Mouse (Mus musculus): ENCODE results near the gene Rps4x. TPM values are rescaled to one million over a fixed set of nuclear protein-coding genes. Genes with fewer than 3 reads are reported as not detected.
A peak's percentile ranks its signal among the peaks of the same experiment; 100 is the strongest.

Rps4x gene
- polyA plus RNA-seq, 1 experiment from 2014 or later, result 814 TPM

DNA sequence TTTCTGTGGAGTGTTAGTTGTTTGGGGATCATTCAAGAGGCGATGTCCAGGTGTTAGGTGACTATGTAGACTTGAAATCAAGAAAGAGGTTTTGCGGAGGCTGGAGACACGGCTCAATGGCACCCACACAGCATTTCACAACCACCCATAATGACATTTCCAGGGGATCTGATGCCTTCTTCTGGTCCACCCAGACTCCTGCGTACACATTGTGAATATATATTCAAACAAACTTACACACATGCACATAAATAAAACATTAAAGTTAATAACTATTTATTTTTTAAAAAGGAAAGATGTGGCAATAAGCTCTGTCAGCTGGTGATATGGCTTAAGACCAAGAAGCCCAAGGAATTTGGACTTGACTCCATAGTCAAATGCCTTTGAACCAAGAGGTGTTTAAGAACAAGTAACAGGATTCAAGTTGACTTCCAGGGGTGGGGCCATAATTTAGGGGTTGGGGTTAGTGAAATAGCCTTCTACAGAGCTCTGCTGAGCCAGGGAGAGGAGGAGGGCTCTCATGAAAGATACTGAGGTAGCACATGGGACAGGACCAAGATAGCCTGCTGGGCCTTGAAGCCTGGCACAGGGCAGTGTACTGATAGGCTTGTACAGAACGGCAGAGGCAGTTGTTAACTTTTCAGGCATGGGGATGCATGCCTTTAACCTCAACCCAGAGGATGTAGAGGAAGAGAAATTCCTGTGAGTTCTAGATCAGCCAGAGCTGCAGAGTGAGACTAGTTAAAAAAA lies 13.5 kb downstream of the Rps4x start:
- ATAC-seq (replicated peaks; ENCODE audit: insufficient number of reproducible peaks, low FRiP score, low TSS enrichment, low read depth) (no peak), DNase-seq (ENCODE audit: low spot score) (no peak)
- H3K36me3 ChIP-seq (replicated peaks; ENCODE audit: control insufficient read depth, insufficient read depth, low read depth, low read length), result no peaks in the 10 kb centered on the region
- no peak overlapping the region for H3K9ac ChIP-seq (replicated peaks; ENCODE audit: low read length)
- H3K9me3 ChIP-seq (replicated peaks; ENCODE audit: control insufficient read depth, low read length), result no peaks in the 10 kb centered on the region
- H3K4me2 ChIP-seq (ENCODE audit: low read depth, low read length), result no peak overlapping the region
- no peak overlapping the region for H3K27ac ChIP-seq (replicated peaks; ENCODE audit: low read depth, low read length)
- 88% methylated on average over 5 of the region's 5 CpGs for WGBS
- no peak overlapping the region for H3K4me3 ChIP-seq (ENCODE audit: low read depth, low read length)
- H3K4me1 ChIP-seq (ENCODE audit: control insufficient read depth, insufficient read depth, low read length), result no peaks in the 10 kb centered on the region
- no peaks in the 10 kb centered on the region for H3K27me3 ChIP-seq (ENCODE audit: control insufficient read depth, insufficient read depth, low read length)

DNA sequence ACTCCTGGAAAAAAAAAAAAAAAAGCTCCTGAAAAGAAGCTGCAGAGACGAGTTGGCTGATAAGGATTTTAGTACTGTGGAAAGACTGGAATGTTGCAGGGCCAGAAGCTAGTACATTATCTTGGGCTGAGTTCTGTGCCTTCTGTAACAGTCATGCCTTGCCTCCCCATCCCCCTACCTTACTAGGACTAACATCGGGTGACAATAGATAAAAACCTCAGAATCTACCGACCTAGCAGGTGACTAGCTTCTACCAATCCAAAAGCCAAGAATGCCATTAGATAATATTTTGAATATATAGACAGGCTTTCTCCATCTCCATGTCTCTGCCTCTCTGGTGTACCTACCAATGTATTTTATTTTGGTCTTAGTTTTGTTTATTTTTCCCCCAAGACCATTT lies 18.3 kb downstream of the Rps4x start:
- no peak for DNase-seq (ENCODE audit: low spot score)
- Histone ChIP-seq H3K36me3 (replicated peaks; ENCODE audit: control insufficient read depth, insufficient read depth, low read depth, low read length) (no peaks in the 10 kb centered on the region), H3K4me1 (ENCODE audit: control insufficient read depth, insufficient read depth, low read length) (no peaks in the 10 kb centered on the region), H3K4me3 (ENCODE audit: low read depth, low read length) (no peak overlapping the region), H3K27me3 (ENCODE audit: control insufficient read depth, insufficient read depth, low read length) (no peaks in the 10 kb centered on the region), H3K9ac (replicated peaks; ENCODE audit: low read length) (no peak overlapping the region), H3K9me3 (replicated peaks; ENCODE audit: control insufficient read depth, low read length) (no peaks in the 10 kb centered on the region), H3K27ac (replicated peaks; ENCODE audit: low read depth, low read length) (no peak overlapping the region), H3K4me2 (ENCODE audit: low read depth, low read length) (no peak overlapping the region)
- WGBS, result 74% methylated on average over 3 of the region's 3 CpGs
- no peak for ATAC-seq (replicated peaks; ENCODE audit: insufficient number of reproducible peaks, low FRiP score, low TSS enrichment, low read depth)

DNA sequence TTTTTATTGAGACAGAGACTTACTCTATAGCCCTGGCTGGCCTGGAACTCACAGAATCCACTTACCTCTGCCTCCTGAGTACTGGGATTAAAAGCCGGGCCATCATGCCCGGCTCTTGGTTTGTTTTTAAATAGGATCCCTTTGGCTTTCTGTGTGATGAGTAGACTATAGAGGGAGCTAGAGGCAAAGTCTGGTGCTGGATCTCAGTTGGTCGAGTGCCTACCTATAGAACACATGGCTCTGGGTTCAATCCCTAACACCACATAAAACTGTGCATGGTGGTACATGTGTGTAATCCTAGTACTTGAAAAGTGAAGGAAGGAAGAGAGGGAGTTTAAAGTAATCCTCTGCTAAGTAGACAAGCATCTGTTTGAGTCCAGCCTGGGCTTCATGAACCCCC lies 19.1 kb downstream of the Rps4x start:
- no peak for ATAC-seq (replicated peaks; ENCODE audit: insufficient number of reproducible peaks, low FRiP score, low TSS enrichment, low read depth)
- H3K27me3 ChIP-seq (ENCODE audit: control insufficient read depth, insufficient read depth, low read length), result no peaks in the 10 kb centered on the region
- no peak for DNase-seq (ENCODE audit: low spot score)
- H3K4me3 ChIP-seq (ENCODE audit: low read depth, low read length), result no peak overlapping the region
- H3K4me1 ChIP-seq (ENCODE audit: control insufficient read depth, insufficient read depth, low read length), result no peaks in the 10 kb centered on the region
- WGBS, result 48% methylated on average over 3 of the region's 3 CpGs
- no peak overlapping the region for H3K27ac ChIP-seq (replicated peaks; ENCODE audit: low read depth, low read length)
- H3K9ac ChIP-seq (replicated peaks; ENCODE audit: low read length), result no peak overlapping the region
- no peak overlapping the region for H3K4me2 ChIP-seq (ENCODE audit: low read depth, low read length)
- no peaks in the 10 kb centered on the region for H3K9me3 ChIP-seq (replicated peaks; ENCODE audit: control insufficient read depth, low read length)
- H3K36me3 ChIP-seq (replicated peaks; ENCODE audit: control insufficient read depth, insufficient read depth, low read depth, low read length), result no peaks in the 10 kb centered on the region

DNA sequence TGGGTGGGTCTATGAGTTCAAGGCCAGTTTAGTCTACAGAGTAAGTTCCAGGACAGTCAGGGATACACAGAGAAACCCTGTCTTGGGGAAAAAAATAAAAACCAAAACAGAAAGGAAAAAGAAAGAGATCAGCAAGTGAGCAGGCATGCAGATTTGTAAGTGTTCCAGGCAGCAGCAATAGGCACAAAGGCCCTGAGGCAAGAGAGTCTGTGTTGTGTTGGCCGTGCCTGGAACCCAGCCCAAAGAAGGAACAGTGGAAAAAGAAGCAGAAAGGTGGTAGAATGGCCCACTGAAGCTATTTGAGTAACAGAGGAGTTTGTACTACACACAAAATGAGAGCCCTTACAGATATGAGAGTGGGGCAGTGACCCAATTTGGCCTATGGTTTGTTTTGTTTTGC lies 19.5 kb downstream of the Rps4x start:
- WGBS, result 52% methylated on average over 1 of the region's 1 CpGs
- ATAC-seq (replicated peaks; ENCODE audit: insufficient number of reproducible peaks, low FRiP score, low TSS enrichment, low read depth) (no peak), DNase-seq (ENCODE audit: low spot score) (no peak)
- H3K36me3 ChIP-seq (replicated peaks; ENCODE audit: control insufficient read depth, insufficient read depth, low read depth, low read length), result no peaks in the 10 kb centered on the region
- H3K4me3 ChIP-seq (ENCODE audit: low read depth, low read length), result no peak overlapping the region
- H3K27ac ChIP-seq (replicated peaks; ENCODE audit: low read depth, low read length), result no peak overlapping the region
- no peaks in the 10 kb centered on the region for H3K27me3 ChIP-seq (ENCODE audit: control insufficient read depth, insufficient read depth, low read length)
- no peaks in the 10 kb centered on the region for H3K9me3 ChIP-seq (replicated peaks; ENCODE audit: control insufficient read depth, low read length)
- no peak overlapping the region for H3K9ac ChIP-seq (replicated peaks; ENCODE audit: low read length)
- H3K4me1 ChIP-seq (ENCODE audit: control insufficient read depth, insufficient read depth, low read length), result no peaks in the 10 kb centered on the region
- no peak overlapping the region for H3K4me2 ChIP-seq (ENCODE audit: low read depth, low read length)

DNA sequence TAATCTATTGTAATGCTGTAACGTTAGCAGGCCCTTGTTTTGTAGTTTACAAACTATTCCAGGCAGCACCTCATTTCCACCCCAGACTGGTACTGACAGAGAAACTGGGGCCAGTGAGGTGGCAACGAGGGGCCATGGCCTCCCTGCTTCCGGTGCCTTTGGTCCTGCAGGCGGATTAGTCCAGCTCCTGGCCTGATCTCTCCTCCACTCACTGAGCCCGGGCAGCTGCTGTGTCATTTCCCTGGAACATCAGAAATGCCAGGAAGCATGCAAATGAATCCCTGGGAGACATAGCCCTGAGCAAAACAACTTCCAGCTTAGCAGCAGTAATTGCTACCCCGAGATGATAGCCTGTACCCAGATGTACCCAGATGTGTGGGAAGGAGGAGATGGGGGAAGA lies 22.2 kb downstream of the Rps4x start:
- H3K9ac ChIP-seq (replicated peaks; ENCODE audit: low read length), result no peak overlapping the region; the same call in 1 of the 2 replicates
- H3K4me2 ChIP-seq (ENCODE audit: low read depth, low read length), result no peak overlapping the region
- H3K36me3 ChIP-seq (replicated peaks; ENCODE audit: control insufficient read depth, insufficient read depth, low read depth, low read length), result no peaks in the 10 kb centered on the region
- no peaks in the 10 kb centered on the region for H3K4me1 ChIP-seq (ENCODE audit: control insufficient read depth, insufficient read depth, low read length)
- ATAC-seq (replicated peaks; ENCODE audit: insufficient number of reproducible peaks, low FRiP score, low TSS enrichment, low read depth) (no peak), DNase-seq (ENCODE audit: low spot score) (peak; percentile 17)
- no peaks in the 10 kb centered on the region for H3K27me3 ChIP-seq (ENCODE audit: control insufficient read depth, insufficient read depth, low read length)
- no peaks in the 10 kb centered on the region for H3K9me3 ChIP-seq (replicated peaks; ENCODE audit: control insufficient read depth, low read length)
- no peak overlapping the region; the same call in 1 of the 2 replicates for H3K27ac ChIP-seq (replicated peaks; ENCODE audit: low read depth, low read length)
- H3K4me3 ChIP-seq (ENCODE audit: low read depth, low read length), result no peak overlapping the region
- WGBS, result 19% methylated on average over 6 of the region's 6 CpGs

DNA sequence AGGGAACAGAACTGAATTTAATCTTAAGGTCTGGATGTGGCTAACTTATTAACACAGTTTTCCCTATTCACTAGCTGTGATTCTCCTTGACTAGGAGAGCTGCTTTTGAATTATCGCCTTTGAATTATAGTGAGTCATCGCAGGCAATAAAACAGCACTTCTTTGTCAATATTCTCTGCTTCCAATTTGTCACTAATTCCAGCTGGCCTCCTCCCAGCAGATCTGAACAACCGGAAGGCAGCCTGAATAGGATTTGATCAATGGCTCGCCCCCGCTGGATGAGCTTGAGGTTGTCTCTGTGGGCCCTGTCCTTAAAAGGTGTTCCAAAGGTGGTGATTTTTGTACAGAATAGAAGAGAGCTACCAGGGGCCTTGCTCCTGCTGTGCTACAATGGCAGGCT lies 22.7 kb downstream of the Rps4x start:
- DNase-seq (ENCODE audit: low spot score) (no peak), ATAC-seq (replicated peaks; ENCODE audit: insufficient number of reproducible peaks, low FRiP score, low TSS enrichment, low read depth) (no peak)
- H3K27ac ChIP-seq (replicated peaks; ENCODE audit: low read depth, low read length), result no peak overlapping the region
- no peak overlapping the region for H3K9ac ChIP-seq (replicated peaks; ENCODE audit: low read length)
- H3K4me3 ChIP-seq (ENCODE audit: low read depth, low read length), result no peak overlapping the region
- H3K4me1 ChIP-seq (ENCODE audit: control insufficient read depth, insufficient read depth, low read length), result no peaks in the 10 kb centered on the region
- H3K36me3 ChIP-seq (replicated peaks; ENCODE audit: control insufficient read depth, insufficient read depth, low read depth, low read length), result no peaks in the 10 kb centered on the region
- 33% methylated on average over 5 of the region's 5 CpGs for WGBS
- H3K27me3 ChIP-seq (ENCODE audit: control insufficient read depth, insufficient read depth, low read length), result no peaks in the 10 kb centered on the region
- no peak overlapping the region for H3K4me2 ChIP-seq (ENCODE audit: low read depth, low read length)
- H3K9me3 ChIP-seq (replicated peaks; ENCODE audit: control insufficient read depth, low read length), result no peaks in the 10 kb centered on the region

DNA sequence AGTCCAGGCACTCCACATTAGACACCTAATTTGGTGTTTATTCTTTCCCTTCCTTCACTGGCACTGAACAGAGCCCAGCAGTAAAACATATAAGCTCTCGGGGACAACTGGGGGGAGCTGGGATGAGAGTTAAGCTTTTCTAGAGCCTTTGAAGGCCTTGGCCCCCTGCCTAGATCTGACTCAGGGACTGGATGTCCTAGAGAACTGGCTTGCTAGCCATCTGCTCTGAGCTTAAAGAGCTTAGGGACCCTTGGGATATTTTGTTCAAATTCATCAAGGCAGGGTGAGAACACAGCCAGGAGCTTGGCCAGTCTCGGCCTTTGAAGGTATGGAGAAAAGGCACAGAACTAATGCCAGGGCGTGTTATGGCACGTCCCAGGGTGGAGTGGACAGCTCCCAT lies 25.7 kb downstream of the Rps4x start:
- no peaks in the 10 kb centered on the region for H3K27me3 ChIP-seq (ENCODE audit: control insufficient read depth, insufficient read depth, low read length)
- H3K4me2 ChIP-seq (ENCODE audit: low read depth, low read length), result no peak overlapping the region
- H3K36me3 ChIP-seq (replicated peaks; ENCODE audit: control insufficient read depth, insufficient read depth, low read depth, low read length), result no peaks in the 10 kb centered on the region
- no peaks in the 10 kb centered on the region for H3K4me1 ChIP-seq (ENCODE audit: control insufficient read depth, insufficient read depth, low read length)
- no peak overlapping the region for H3K4me3 ChIP-seq (ENCODE audit: low read depth, low read length)
- no peak overlapping the region for H3K27ac ChIP-seq (replicated peaks; ENCODE audit: low read depth, low read length)
- 79% methylated on average over 4 of the region's 4 CpGs for WGBS
- DNase-seq (ENCODE audit: low spot score), result no peak
- H3K9me3 ChIP-seq (replicated peaks; ENCODE audit: control insufficient read depth, low read length), result no peaks in the 10 kb centered on the region
- ATAC-seq (replicated peaks; ENCODE audit: insufficient number of reproducible peaks, low FRiP score, low TSS enrichment, low read depth), result no peak
- H3K9ac ChIP-seq (replicated peaks; ENCODE audit: low read length), result no peak overlapping the region

DNA sequence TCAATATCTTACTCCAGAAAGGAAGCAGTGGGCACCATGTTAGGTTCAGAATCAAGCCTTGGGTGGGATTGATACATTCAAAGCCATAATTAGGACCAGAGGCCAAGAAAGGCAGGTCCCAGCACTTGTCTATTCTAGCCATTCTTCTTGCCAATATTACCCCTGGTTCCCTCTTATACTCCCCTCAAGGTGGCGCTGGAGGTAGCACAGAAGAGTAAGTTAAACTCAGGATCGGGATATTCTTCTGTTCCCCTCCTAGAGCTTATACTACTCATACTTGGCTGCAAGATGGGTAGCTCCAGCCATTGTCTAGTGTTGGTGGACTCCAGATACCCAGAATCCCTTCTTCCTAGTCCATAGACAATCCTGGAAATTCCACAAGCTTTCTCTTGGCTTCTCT lies 26.1 kb downstream of the Rps4x start:
- Histone ChIP-seq H3K4me1 (ENCODE audit: control insufficient read depth, insufficient read depth, low read length) (no peaks in the 10 kb centered on the region), H3K9me3 (replicated peaks; ENCODE audit: control insufficient read depth, low read length) (no peaks in the 10 kb centered on the region), H3K27ac (replicated peaks; ENCODE audit: low read depth, low read length) (no peak overlapping the region), H3K9ac (replicated peaks; ENCODE audit: low read length) (no peak overlapping the region), H3K4me3 (ENCODE audit: low read depth, low read length) (no peak overlapping the region), H3K36me3 (replicated peaks; ENCODE audit: control insufficient read depth, insufficient read depth, low read depth, low read length) (no peaks in the 10 kb centered on the region), H3K4me2 (ENCODE audit: low read depth, low read length) (no peak overlapping the region), H3K27me3 (ENCODE audit: control insufficient read depth, insufficient read depth, low read length) (no peaks in the 10 kb centered on the region)
- no peak for DNase-seq (ENCODE audit: low spot score)
- ATAC-seq (replicated peaks; ENCODE audit: insufficient number of reproducible peaks, low FRiP score, low TSS enrichment, low read depth), result no peak
- WGBS, result 51% methylated on average over 2 of the region's 2 CpGs

Measured in embryonic facial prominence, embryonic 11.5 days (tissue).